Mouse (Mus musculus) CD4-positive naive resting alpha-beta T cell, adult 76 days (primary cell): Measurements from ENCODE around the gene Stx2. TPM values are rescaled to one million over a fixed set of nuclear protein-coding genes. Genes with fewer than 3 reads are reported as not detected.

Experiments
- total RNA-seq: library from RNA; stranded (reverse); gene quantifications from one replicate; pipeline ENCODE4 v1.2.4, GENCODE M21; 2023

Gene Stx2
- 6.7 TPM for total RNA-seq

GRCm38 (mm10) chr5:129008412-129008826 lies at the start of gene Stx2:
Gene Stx2 (minus strand): TSS chr5:129008574.

GRCm38 (mm10) chr5:129019497-129020299 lies 11.3 kb upstream of the Stx2 start, which contains the start of gene Ran:
Gene Ran (plus strand): TSS chr5:129020069.

GRCm38 (mm10) chr5:128953278-128954070 lies 54.9 kb downstream of the Stx2 start, which contains the start of gene Rimbp2:
Gene Rimbp2 (minus strand): TSS chr5:128953486.

Other genes starting within 250 kb of the Stx2 start
- gene Rimbp2, start 55.1 kb downstream of the Stx2 start, total RNA-seq: not detected
- 86.4 TPM for gene Ran, start 11.5 kb upstream of the Stx2 start, total RNA-seq
- gene Adgrd1, start 88.2 kb upstream of the Stx2 start, total RNA-seq: 0.29 TPM